Mouse (Mus musculus): ENCODE results near the gene Defa21. TPM values are rescaled to one million over a fixed set of nuclear protein-coding genes. Genes with fewer than 3 reads are reported as not detected.
"Not testable (repeated sequence)": the region's sequence is repeated elsewhere in the genome, so short reads cannot be mapped to it uniquely, and the experiment has no call there.

Gene Defa21
- not detected for total RNA-seq (2021)

DNA sequence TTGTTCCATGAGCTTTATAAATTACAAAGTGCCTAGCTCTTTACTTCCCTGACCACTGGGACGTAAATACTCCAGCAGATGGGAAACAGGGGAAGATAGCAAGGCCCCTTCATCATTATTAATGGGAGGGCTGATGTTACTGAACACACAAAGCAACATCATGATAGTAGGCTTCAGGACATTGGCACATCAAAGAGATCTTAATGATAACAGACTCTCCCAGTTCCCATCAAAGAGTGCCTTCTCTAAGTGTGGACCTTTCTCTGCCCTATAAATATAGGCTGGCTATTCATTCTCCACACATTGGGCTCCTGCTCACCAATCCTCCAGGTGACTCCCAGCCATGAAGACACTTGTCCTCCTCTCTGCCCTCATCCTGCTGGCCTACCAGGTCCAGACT lies at the start of gene Defa21:
Defa21 (plus strand) TSS at position 301 of the 400 bp plus-strand sequence.
- DNase-seq (ENCODE audit: low spot score in 2 of 2); intact Hi-C loops (cut with DNase I): not testable (repeated sequence)

GRCm38 (mm10) chr8:20979846-20980245 lies 45.5 kb upstream of the Defa21 start:
- intact Hi-C loops (cut with DNase I), result no loop called here
- no peak for DNase-seq (ENCODE audit: low spot score in 2 of 2)

GRCm38 (mm10) chr8:20994042-20994441 lies 31.3 kb upstream of the Defa21 start:
- intact Hi-C loops (cut with DNase I), result not testable (repeated sequence)

DNA sequence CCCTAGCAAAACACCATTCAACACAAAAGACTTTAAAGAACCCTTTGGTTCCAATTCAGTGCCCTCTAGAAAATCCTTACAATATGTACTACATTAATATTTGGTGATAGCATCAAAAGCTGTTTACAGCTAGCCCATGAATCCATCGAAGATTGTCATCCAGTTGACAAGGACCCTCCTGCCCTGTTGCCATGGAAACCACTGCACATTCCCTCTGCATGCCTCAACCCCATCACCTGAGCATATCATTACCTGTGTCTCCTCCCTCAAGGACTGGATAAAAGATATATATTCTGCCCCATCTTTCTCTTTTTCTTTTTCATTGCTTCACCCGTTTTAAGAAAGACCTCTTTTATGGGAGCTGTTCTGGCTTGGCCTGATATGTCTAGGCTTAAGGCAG lies 28.6 kb upstream of the Defa21 start:
- intact Hi-C loops (cut with DNase I), result loop anchor here (1.0 to 5.0 kb wide), 2 partner anchors 9 to 961 kb away; partner anchors contain the start of gene Fam90a1a
- no peak for DNase-seq (ENCODE audit: low spot score in 2 of 2)

More at GRCm38 (mm10) chr8:20994042-20994441, 31.3 kb upstream of the Defa21 start:
- DNase-seq (ENCODE audit: low spot score in 2 of 2), result not testable (repeated sequence)

DNA sequence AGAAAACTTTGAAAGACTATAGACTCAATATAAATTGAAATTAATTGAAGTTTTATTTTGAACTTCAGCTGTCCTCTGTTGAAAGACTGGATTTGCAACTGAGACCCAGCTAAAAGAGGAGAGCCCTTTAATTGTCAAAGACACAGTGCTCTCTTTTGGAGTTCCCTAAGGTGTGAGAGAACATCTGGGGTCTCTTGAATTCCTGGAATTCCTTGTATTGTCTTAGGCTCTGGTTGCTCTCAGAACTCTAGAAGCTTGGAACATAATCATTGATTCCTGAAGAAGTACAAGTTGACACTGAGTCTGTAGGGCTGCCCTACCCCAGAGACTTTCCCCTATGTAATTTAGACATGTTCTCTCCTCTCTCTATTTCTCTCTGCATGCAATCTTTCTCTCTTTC lies 28.1 kb upstream of the Defa21 start:
- intact Hi-C loops (cut with DNase I), result loop anchor here (5.0 kb wide), 1 partner anchor 960 kb away; the partner anchor contains the start of gene Fam90a1a

GRCm38 (mm10) chr8:21001171-21001570 lies 24.2 kb upstream of the Defa21 start:
- intact Hi-C loops (cut with DNase I), result no loop called here
- DNase-seq (ENCODE audit: low spot score in 2 of 2), result no peak

More for the DNA sequence above, 28.1 kb upstream of the Defa21 start:
- no peak for DNase-seq (ENCODE audit: low spot score in 2 of 2)

- DNase-seq (ENCODE audit: low spot score in 2 of 2), result no peak
- intact Hi-C loops (cut with DNase I), result no loop called here
Measured at GRCm38 (mm10) chr8:21006801-21007200, 18.5 kb upstream of the Defa21 start.

DNA sequence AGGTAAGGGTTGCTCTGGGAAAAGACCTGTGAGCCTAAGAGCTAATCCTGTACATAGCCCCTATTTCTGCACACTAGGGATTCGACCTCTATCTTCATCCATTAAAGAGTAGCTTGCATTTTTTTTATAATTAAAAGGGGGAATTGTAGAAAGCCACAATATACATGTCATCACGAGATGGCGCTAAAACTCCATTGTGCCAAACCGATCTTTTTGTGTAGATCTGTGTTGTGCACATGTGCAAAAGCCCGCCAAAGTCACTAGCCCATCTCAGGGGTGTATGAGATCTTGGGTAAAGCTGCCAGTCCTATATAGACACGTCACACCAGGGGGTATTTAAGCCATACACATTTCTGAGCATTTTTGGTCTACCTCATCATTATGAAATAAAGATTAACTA lies 16.8 kb upstream of the Defa21 start:
- intact Hi-C loops (cut with DNase I); DNase-seq (ENCODE audit: low spot score in 2 of 2): not testable (repeated sequence)

DNA sequence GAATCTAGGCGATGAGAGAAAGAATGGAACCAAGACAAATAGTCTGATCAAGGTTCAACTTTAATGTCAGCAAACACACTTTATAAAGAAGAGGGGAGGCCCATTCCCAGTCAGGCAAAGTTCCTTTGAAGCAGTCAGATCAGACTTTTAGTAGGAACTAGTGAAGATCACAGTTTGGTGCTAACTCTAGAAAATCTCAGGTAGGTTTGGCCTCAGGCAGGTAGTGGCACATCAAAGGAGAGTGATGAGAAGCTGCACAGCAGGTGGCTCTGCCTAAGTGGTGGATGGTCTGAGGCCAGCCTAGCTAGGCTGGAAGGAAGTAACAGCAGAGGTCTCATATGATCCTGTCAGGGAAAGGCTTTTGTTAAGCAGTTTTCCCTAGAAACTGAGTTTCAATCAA lies 14.8 kb upstream of the Defa21 start:
- intact Hi-C loops (cut with DNase I), result loop anchor here (1.0 kb wide), 1 partner anchor 15 kb away; no protein-coding TSS in a partner anchor
- not testable (repeated sequence) for DNase-seq (ENCODE audit: low spot score in 2 of 2)

DNA sequence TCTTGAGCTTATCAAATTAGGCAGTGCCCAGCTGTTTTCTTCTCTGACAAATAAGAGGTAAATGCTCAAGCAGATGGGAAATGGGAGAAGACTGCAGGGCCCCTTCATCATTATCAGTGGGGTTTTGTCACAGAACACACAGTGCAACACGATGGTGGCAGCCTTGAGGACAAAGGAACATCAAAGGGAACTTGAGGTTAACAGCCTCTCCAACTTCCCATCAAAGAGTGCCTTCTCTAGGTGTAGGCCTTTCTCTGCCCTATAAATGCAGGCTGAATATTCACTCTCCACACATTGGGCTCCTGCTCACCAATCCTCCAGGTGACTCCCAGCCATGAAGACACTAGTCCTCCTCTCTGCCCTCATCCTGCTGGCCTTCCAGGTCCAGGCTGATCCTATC lies 29.4 kb downstream of the Defa21 start, which contains the start of gene Defa23:
Defa23 (plus strand) TSS at position 301 of the 400 bp plus-strand sequence.
- DNase-seq (ENCODE audit: low spot score in 2 of 2); intact Hi-C loops (cut with DNase I): not testable (repeated sequence)

GRCm38 (mm10) chr8:21064738-21065137 lies 39.4 kb downstream of the Defa21 start, which contains the start of gene Defa35:
Gene Defa35 (plus strand): TSS chr8:21065038.
- intact Hi-C loops (cut with DNase I); DNase-seq (ENCODE audit: low spot score in 2 of 2): not testable (repeated sequence)

Other genes with a start within 250 kb of the Defa21 start
- gene Defb33, start 132.9 kb upstream of the Defa21 start, total RNA-seq (2021), result not detected
- gene Gm15056, start 122.9 kb upstream of the Defa21 start, total RNA-seq (2021), result not detected
- not detected for gene Gm6040, start 103.5 kb upstream of the Defa21 start, total RNA-seq (2021)
- not detected for gene AY761185, start 80.8 kb upstream of the Defa21 start, total RNA-seq (2021)
- gene Defa23, start 29.5 kb downstream of the Defa21 start, total RNA-seq (2021), result not detected
- not detected for gene Defa35, start 39.5 kb downstream of the Defa21 start, total RNA-seq (2021)
- gene Defa25, start 58.9 kb downstream of the Defa21 start, total RNA-seq (2021), result not detected
- not detected for gene Gm14851, start 70.5 kb downstream of the Defa21 start, total RNA-seq (2021)
- not detected for gene Defa30, start 109.1 kb downstream of the Defa21 start, total RNA-seq (2021)
- not detected for gene Defa22, start 136.7 kb downstream of the Defa21 start, total RNA-seq (2021)
- not detected for gene Defa31, start 166.1 kb downstream of the Defa21 start, total RNA-seq (2021)
- not detected for gene Gm15293, start 176.0 kb downstream of the Defa21 start, total RNA-seq (2021)
- not detected for gene Gm15292, start 224.2 kb downstream of the Defa21 start, total RNA-seq (2021)